ENCODE assay signal across 8 mouse cellular contexts in genomic region chr1:153331206-153331605, GRCm38 (mm10). TPM values are rescaled to one million over a fixed set of nuclear protein-coding genes. Genes with fewer than 3 reads are reported as not detected.
DNase-seq lines count a peak whose midpoint lies in the region; ATAC-seq and TF ChIP-seq lines count a peak whose summit lies in the region.

No protein-coding gene starts in this region.

- H3K36me3 ChIP-seq in CH12.LX (replicated peaks in 1 of 2; ENCODE audit: control insufficient read depth in 1 of 2, insufficient read depth in 1 of 2, low read length in 1 of 2): peaks cover 0 to 7% of the 10 kb centered on the region in 2 experiments
- H3K36me3 ChIP-seq in forebrain, postnatal 0 days (ENCODE audit: insufficient read depth): no peaks in the 10 kb centered on the region; the same call in 1 of the 2 replicates
- H3K36me3 ChIP-seq in liver, embryonic 16.5 days (ENCODE audit: control insufficient read depth, insufficient read depth): no peaks in the 10 kb centered on the region

- H3K4me2 ChIP-seq in CH12.LX (ENCODE audit: insufficient read depth, low read depth, poor library complexity, severe bottlenecking): peak overlapping the region; percentile 99
- peak overlapping the region; percentile 98 for H3K4me2 ChIP-seq in forebrain, postnatal 0 days (ENCODE audit: low read depth)
- peak overlapping the region; percentile 88 for H3K4me2 ChIP-seq in liver, embryonic 16.5 days (ENCODE audit: low read depth, low read length)

- dilution Hi-C loops in CH12.LX (cut with MboI; ENCODE audit: extremely low pct_ligation_motif_present, extremely low pct_unique_long_range_greater_than_20kb, low sequenced_read_pairs): no loop called here

- peaks cover 16% of the 10 kb centered on the region for H3K79me2 ChIP-seq in CH12.LX (replicated peaks; ENCODE audit: control insufficient read depth, extremely low read depth, insufficient read depth, poor library complexity, severe bottlenecking)

- intact Hi-C loops in heart, postnatal 25 days (cut with DNase I): loop anchor here (2.0 to 5.0 kb wide), 6 partner anchors 14 to 229 kb away; no protein-coding TSS in a partner anchor
- intact Hi-C loops in left cerebral cortex, postnatal 36 days (cut with DNase I): loop anchor here (5.0 kb wide), 2 partner anchors 49 to 149 kb away; no protein-coding TSS in a partner anchor

- no peak for TF ChIP-seq CTCF in CH12.LX (conservative IDR thresholded peaks at IDR 0.05 in 1 of 2, IDR thresholded peaks at IDR 0.05 in 1 of 2; ENCODE audit: low read depth in 2 of 2, low read length in 2 of 2)
- no peak for TF ChIP-seq CTCF in forebrain, postnatal 0 days (IDR thresholded peaks at IDR 0.05; ENCODE audit: low read depth)

- 1% methylated on average over 4 of the region's 4 CpGs for whole genome bisulfite sequencing in forebrain, postnatal 0 days
- 10% methylated on average over 4 of the region's 4 CpGs for WGBS in liver, embryonic 16.5 days (ENCODE audit: insufficient replicate concordance)

- peak overlapping the region; percentile 56 for H3K9ac ChIP-seq in CH12.LX (ENCODE audit: insufficient read depth, low read depth)
- H3K9ac ChIP-seq in forebrain, postnatal 0 days: 0 out of 2 replicates have a peak overlapping the region, but pooled peaks have one; percentile 85
- no peak overlapping the region; the same call in 1 of the 2 replicates for H3K9ac ChIP-seq in liver, embryonic 16.5 days (ENCODE audit: low read depth, low read length)

- TF ChIP-seq RAD21 in CH12.LX (IDR thresholded peaks at IDR 0.05; ENCODE audit: low read depth, low read length): no peak

- H3K9me3 ChIP-seq in CH12.LX (replicated peaks; ENCODE audit: low read length): no peaks in the 10 kb centered on the region
- H3K9me3 ChIP-seq in forebrain, postnatal 0 days (ENCODE audit: low read length): no peaks in the 10 kb centered on the region
- H3K9me3 ChIP-seq in liver, embryonic 16.5 days (replicated peaks; ENCODE audit: control insufficient read depth, low read length): no peaks in the 10 kb centered on the region

- TF ChIP-seq EP300 in CH12.LX (IDR thresholded peaks at IDR 0.05; ENCODE audit: low read length): no peak

- no peaks in the 10 kb centered on the region for H3K27me3 ChIP-seq in CH12.LX (replicated peaks)
- H3K27me3 ChIP-seq in forebrain, postnatal 0 days (ENCODE audit: insufficient read depth, low read length): no peaks in the 10 kb centered on the region
- peaks cover 13% of the 10 kb centered on the region for H3K27me3 ChIP-seq in liver, embryonic 16.5 days (ENCODE audit: control insufficient read depth, insufficient read depth, low read depth, low read length)

- H3K4me3 ChIP-seq in CH12.LX (replicated peaks in 1 of 3; ENCODE audit: low read depth in 2 of 3, low read length in 2 of 3, poor library complexity in 1 of 3): peak overlapping the region; percentile 89 to 92 (median 90)
- peak overlapping the region; percentile 95 for H3K4me3 ChIP-seq in forebrain, postnatal 0 days (ENCODE audit: low read depth, low read length)
- H3K4me3 ChIP-seq in liver, embryonic 16.5 days (ENCODE audit: low read depth, low read length): peak overlapping the region; percentile 73

- TF ChIP-seq POLR2A in CH12.LX (IDR thresholded peaks at IDR 0.05; ENCODE audit: low read depth, low read length): no peak

- ATAC-seq in forebrain, postnatal 0 days: no peak
- no peak for ATAC-seq in liver, embryonic 16.5 days (ENCODE audit: low read depth)

- in situ Hi-C loops in CH12.LX (cut with MboI; ENCODE audit: low pct_ligation_motif_present, low pct_unique_long_range_greater_than_20kb, low sequenced_read_pairs): no loop called here

- DNase-seq in heart, adult 11 months: peak; percentile 54
- DNase-seq in heart, postnatal 25 days (ENCODE audit: low spot score): no peak
- DNase-seq in CH12.LX (ENCODE audit: extremely low read depth): no peak
- DNase-seq in forebrain, postnatal 0 days: no peak
- no peak for DNase-seq in right cerebral cortex, postnatal 4 days
- no peak for DNase-seq in left cerebral cortex, postnatal 36 days (ENCODE audit: low spot score in 2 of 2)
- no peak for DNase-seq in urinary bladder, adult 2 months (ENCODE audit: low spot score)

- H3K4me1 ChIP-seq in CH12.LX (ENCODE audit: control insufficient read depth in 1 of 2, insufficient read depth in 2 of 2): peaks cover 6 to 23% of the 10 kb centered on the region in 2 experiments
- H3K4me1 ChIP-seq in forebrain, postnatal 0 days (ENCODE audit: insufficient read depth): peaks cover 12% of the 10 kb centered on the region
- H3K4me1 ChIP-seq in liver, embryonic 16.5 days (ENCODE audit: control insufficient read depth, low read depth, low read length): peaks cover 3% of the 10 kb centered on the region

- H3K27ac ChIP-seq in CH12.LX (ENCODE audit: insufficient read depth, low read depth): no peak overlapping the region
- no peak overlapping the region for H3K27ac ChIP-seq in forebrain, postnatal 0 days (ENCODE audit: low read depth, low read length)
- no peak overlapping the region for H3K27ac ChIP-seq in liver, embryonic 16.5 days (ENCODE audit: low read length)

TF ChIP-seq in CH12.LX, 34 proteins besides CTCF, POLR2A, EP300 and RAD21:
- TF ChIP-seq GABPA (IDR thresholded peaks at IDR 0.05; ENCODE audit: insufficient replicate concordance, low read depth, low read length) (no peak), SMC3 (IDR thresholded peaks at IDR 0.05; ENCODE audit: low read depth, low read length) (no peak), POLR2AphosphoS2 (IDR thresholded peaks at IDR 0.05; ENCODE audit: low read depth, low read length) (no peak), CHD2 (IDR thresholded peaks at IDR 0.05; ENCODE audit: low read length) (no peak), ELF1 (IDR thresholded peaks at IDR 0.05; ENCODE audit: low read depth, low read length) (no peak), MAFK (IDR thresholded peaks at IDR 0.05; ENCODE audit: insufficient replicate concordance, low read length) (no peak), USF1 (IDR thresholded peaks at IDR 0.05; ENCODE audit: low read depth, low read length) (no peak), JUN (IDR thresholded peaks at IDR 0.05; ENCODE audit: insufficient read depth, low read depth, low read length) (no peak), ZC3H11A (IDR thresholded peaks at IDR 0.05; ENCODE audit: low read depth, low read length) (no peak), TBP (conservative IDR thresholded peaks at IDR 0.05; ENCODE audit: low read depth, low read length) (no peak)

RNA-seq across cellular contexts. Expression of gene Lamc1, which starts 1.4 kb away (rescaled TPM):
- 100 to 1,000 TPM; 173 to 205 TPM for total RNA-seq in heart, postnatal 25 days (2021)
- total RNA-seq in CH12.LX (2012; rRNA removed) (9.4 and 10.5 TPM in 2 replicates), CH12.LX (2014; rRNA removed) (4.1 and 5.7 TPM in 2 replicates)
- 13.1 and 16.7 TPM in 2 replicates for polyA plus RNA-seq in CH12.LX (2012; ENCODE audit: insufficient read length, low read depth)
- total RNA-seq in forebrain, postnatal 0 days (2014; rRNA removed): 25.2 and 42.4 TPM in 2 replicates
- polyA plus RNA-seq in forebrain, postnatal 0 days (2015; fragmentation: Nextera tagmentation; extraction: Ambion mirVana): 9.7 and 9.8 TPM in 2 replicates
- 7.7 and 8.9 TPM in 2 replicates for polyA plus RNA-seq in liver, embryonic 16.5 days (2015; fragmentation: Nextera tagmentation; extraction: Ambion mirVana)
- 10 to 100 TPM; 27.0 to 28.7 TPM for total RNA-seq in left cerebral cortex, postnatal 36 days (2021)
- 191 and 224 TPM in 2 replicates for polyA plus RNA-seq in urinary bladder, adult 2 months (2012; rRNA removed)
